Mouse (Mus musculus): Measurements from ENCODE around the gene Tbc1d14.

The Tbc1d14 gene

GRCm38 (mm10) chr5:36451119-36451518, 142.0 kb downstream of the Tbc1d14 start:
- TF ChIP-seq GATA4 (IDR thresholded peaks at IDR 0.05; ENCODE audit: insufficient replicate concordance, low read length), result no peak

- no peak for TF ChIP-seq GATA4 (IDR thresholded peaks at IDR 0.05; ENCODE audit: insufficient replicate concordance, low read length)
Observed at GRCm38 (mm10) chr5:36449710-36450358, 143.2 kb downstream of the Tbc1d14 start.

- TF ChIP-seq GATA4 (IDR thresholded peaks at IDR 0.05; ENCODE audit: insufficient replicate concordance, low read length), result no peak
Observed at GRCm38 (mm10) chr5:36447872-36448271, 145.2 kb downstream of the Tbc1d14 start.

GRCm38 (mm10) chr5:36446166-36446890, 146.7 kb downstream of the Tbc1d14 start:
- no peak for TF ChIP-seq GATA4 (IDR thresholded peaks at IDR 0.05; ENCODE audit: insufficient replicate concordance, low read length)

- TF ChIP-seq GATA4 (IDR thresholded peaks at IDR 0.05; ENCODE audit: insufficient replicate concordance, low read length), result no peak
Observed at GRCm38 (mm10) chr5:36445028-36445427, 148.0 kb downstream of the Tbc1d14 start.

GRCm38 (mm10) chr5:36444611-36445010, 148.5 kb downstream of the Tbc1d14 start:
- TF ChIP-seq GATA4 (IDR thresholded peaks at IDR 0.05; ENCODE audit: insufficient replicate concordance, low read length), result no peak

- no peak for TF ChIP-seq GATA4 (IDR thresholded peaks at IDR 0.05; ENCODE audit: insufficient replicate concordance, low read length)
Observed at GRCm38 (mm10) chr5:36440741-36441140, 152.3 kb downstream of the Tbc1d14 start.
